Mouse (Mus musculus) naive thymus-derived CD4-positive, alpha-beta T cell, adult 5 months (primary cell): ENCODE data around the gene Actbl2. TPM values are rescaled to one million over a fixed set of nuclear protein-coding genes. Genes with fewer than 3 reads are reported as not detected.

Source experiments
- polyA plus RNA-seq: library from polyadenylated mRNA; unstranded; fragments of 100-300 nt; shearing (Covaris generic); gene quantifications from one replicate; pipeline ENCODE4 v1.2.1, GENCODE M21; 2017

Actbl2 gene
- not detected for polyA plus RNA-seq

GRCm38 (mm10) chr13:111254713-111255112 is at the start of gene Actbl2:
Gene Actbl2, plus strand, starts transcription at chr13:111255013.

Other genes with a start within 250 kb of the Actbl2 start
- 241 TPM for gene Gpbp1, start 235.1 kb downstream of the Actbl2 start, polyA plus RNA-seq